In genomic region chr3:52634353-52634752, GRCm38 (mm10) we compare ENCODE assay signal across 8 mouse cellular contexts.
A peak's percentile ranks its signal among the peaks of the same experiment; 100 is the strongest.
DNase-seq lines count a peak whose midpoint lies in the region; ATAC-seq and TF ChIP-seq lines count a peak whose summit lies in the region.

No protein-coding gene starts in this region.

- H3K79me2 ChIP-seq in macrophage (ENCODE audit: inconsistent target): no peaks in the 10 kb centered on the region

- 66% methylated on average over 6 of the region's 6 CpGs for WGBS in midbrain, postnatal 0 days
- 62% methylated on average over 6 of the region's 6 CpGs for WGBS in midbrain, embryonic 15.5 days
- WGBS in macrophage (ENCODE audit: missing documents): 8% methylated on average over 6 of the region's 6 CpGs
- WGBS in midbrain, embryonic 10.5 days: 85% methylated on average over 6 of the region's 6 CpGs

- H3K9ac ChIP-seq in midbrain, postnatal 0 days (replicated peaks; ENCODE audit: low read length, poor library complexity, severe bottlenecking): no peak overlapping the region
- no peak overlapping the region for H3K9ac ChIP-seq in midbrain, embryonic 15.5 days

- DNase-seq in midbrain, postnatal 0 days (ENCODE audit: low spot score): peak; percentile 43
- peak; percentile 54 for DNase-seq in thymus, postnatal 4 days
- DNase-seq in midbrain, embryonic 10.5 days (ENCODE audit: low spot score): no peak
- DNase-seq in gastrocnemius, postnatal 4 days (ENCODE audit: low spot score in 2 of 2): no peak

- no peaks in the 10 kb centered on the region for H3K36me3 ChIP-seq in midbrain, postnatal 0 days (ENCODE audit: insufficient read depth, low read length)
- no peaks in the 10 kb centered on the region for H3K36me3 ChIP-seq in midbrain, embryonic 15.5 days (replicated peaks)
- no peaks in the 10 kb centered on the region for H3K36me3 ChIP-seq in macrophage (ENCODE audit: inconsistent target)
- H3K36me3 ChIP-seq in midbrain, embryonic 10.5 days: no peaks in the 10 kb centered on the region

- H3K4me1 ChIP-seq in midbrain, postnatal 0 days (ENCODE audit: insufficient read depth, low read length): no peaks in the 10 kb centered on the region
- H3K4me1 ChIP-seq in midbrain, embryonic 15.5 days: no peaks in the 10 kb centered on the region
- no peaks in the 10 kb centered on the region for H3K4me1 ChIP-seq in midbrain, embryonic 10.5 days

- H3K27ac ChIP-seq in midbrain, postnatal 0 days (ENCODE audit: low read depth, low read length): no peak overlapping the region
- no peak overlapping the region for H3K27ac ChIP-seq in midbrain, embryonic 15.5 days
- peak overlapping the region; percentile 7; the same call in 1 of the 2 replicates for H3K27ac ChIP-seq in macrophage
- no peak overlapping the region for H3K27ac ChIP-seq in midbrain, embryonic 10.5 days (replicated peaks)

- H3K27me3 ChIP-seq in midbrain, postnatal 0 days (ENCODE audit: insufficient read depth, low read length): no peaks in the 10 kb centered on the region
- H3K27me3 ChIP-seq in midbrain, embryonic 15.5 days (replicated peaks): no peaks in the 10 kb centered on the region
- no peaks in the 10 kb centered on the region for H3K27me3 ChIP-seq in midbrain, embryonic 10.5 days (ENCODE audit: low read depth, poor library complexity, severe bottlenecking)

- no peak for ATAC-seq in midbrain, postnatal 0 days (ENCODE audit: low FRiP score)
- no peak for ATAC-seq in midbrain, embryonic 15.5 days (replicated peaks)
- peak; percentile 78 to 83 for ATAC-seq in hematopoietic stem cell, adult 5-6 weeks (replicated peaks in 1 of 2; ENCODE audit: insufficient read depth in 1 of 2, low FRiP score in 2 of 2, low TSS enrichment in 1 of 2, low read depth in 1 of 2, poor library complexity in 2 of 2, severe bottlenecking in 2 of 2)
- ATAC-seq in cerebellum, adult (ENCODE audit: insufficient number of reproducible peaks, low FRiP score, low TSS enrichment): no peak

- TF ChIP-seq CTCF in midbrain, postnatal 0 days (IDR thresholded peaks at IDR 0.05): no peak

- H3K4me3 ChIP-seq in midbrain, postnatal 0 days (ENCODE audit: low read depth, low read length): no peak overlapping the region
- H3K4me3 ChIP-seq in midbrain, embryonic 15.5 days: no peak overlapping the region
- no peak overlapping the region for H3K4me3 ChIP-seq in macrophage (ENCODE audit: inconsistent target)
- H3K4me3 ChIP-seq in midbrain, embryonic 10.5 days: no peak overlapping the region

- no peaks in the 10 kb centered on the region for H3K9me3 ChIP-seq in midbrain, postnatal 0 days (ENCODE audit: low read length)
- H3K9me3 ChIP-seq in midbrain, embryonic 15.5 days: no peaks in the 10 kb centered on the region
- no peaks in the 10 kb centered on the region for H3K9me3 ChIP-seq in midbrain, embryonic 10.5 days (replicated peaks)

- no peak overlapping the region for H3K4me2 ChIP-seq in midbrain, postnatal 0 days (ENCODE audit: low read depth, low read length, poor library complexity, severe bottlenecking)
- H3K4me2 ChIP-seq in midbrain, embryonic 15.5 days: no peak overlapping the region

Comparison
In these comparisons a context has a peak if more than half of its experiments do, and no peak if none do; other contexts are left out.
1. DNase-seq: peak in midbrain, postnatal 0 days (single experiment) and thymus, postnatal 4 days (single experiment); none in midbrain, embryonic 10.5 days (single experiment) and gastrocnemius, postnatal 4 days (0 of 2).
2. ATAC-seq: peak in hematopoietic stem cell, adult 5-6 weeks (2 of 2); none in midbrain, postnatal 0 days (single experiment), midbrain, embryonic 15.5 days (single experiment) and cerebellum, adult (single experiment).